Mouse (Mus musculus) MEL (cell line): ENCODE data around the gene Gm11096. TPM values are rescaled to one million over a fixed set of nuclear protein-coding genes. Genes with fewer than 3 reads are reported as not detected.

ENCODE experiments used
- DNase-seq: peaks from one replicate; pipeline ENCODE4 v3.0.0; 2011; ENCODE audit warnings: low read depth, low spot score
- H3K27ac ChIP-seq: 2 replicates; pipeline ENCODE4 v1.5.1; 2012; ENCODE audit warnings: low read depth, mild to moderate bottlenecking, control low read depth, low read length, moderate library complexity; ENCODE audit not compliant: control insufficient read depth
- H3K27me3 ChIP-seq, 2 experiments: fragments of 150-350 bp in 1 of 2; sonication (generic) in 1 of 2; 2 replicates each; pipeline ENCODE4 v1.6.1; 2012; ENCODE audit warnings: low read length in 2 of 2, mild to moderate bottlenecking in 2 of 2, improper control_type of control experiment in 1 of 2, moderate library complexity in 1 of 2; ENCODE audit not compliant: insufficient read depth in 2 of 2, control insufficient read depth in 1 of 2
- H3K36me3 ChIP-seq, 2 experiments: 2 replicates each; pipeline ENCODE4 v1.6.1; 2012 to 2014; ENCODE audit warnings: low read length in 2 of 2, improper control_type of control experiment in 1 of 2, inconsistent platforms in 1 of 2, mild to moderate bottlenecking in 1 of 2; ENCODE audit not compliant: insufficient read depth in 2 of 2, control insufficient read depth in 1 of 2
- H3K4me1 ChIP-seq, 2 experiments: fragments of 150-350 bp in 1 of 2; sonication (generic) in 1 of 2; 2 replicates each; pipeline ENCODE4 v1.6.1; 2012; ENCODE audit warnings: low read length in 2 of 2, improper control_type of control experiment in 1 of 2, mild to moderate bottlenecking in 1 of 2; ENCODE audit not compliant: insufficient read depth in 2 of 2, control insufficient read depth in 1 of 2
- H3K4me3 ChIP-seq, 2 experiments: fragments of 150-350 bp in 1 of 2; sonication (generic) in 1 of 2; 2 replicates each; pipeline ENCODE4 v1.5.1; 2012; ENCODE audit warnings: low read depth in 2 of 2, low read length in 2 of 2, mild to moderate bottlenecking in 2 of 2, moderate library complexity in 2 of 2, control low read depth in 1 of 2, improper control_type of control experiment in 1 of 2; ENCODE audit not compliant: control insufficient read depth in 1 of 2, insufficient read depth in 1 of 2
- H3K79me2 ChIP-seq: 2 replicates; pipeline ENCODE4 v1.6.1; 2012; ENCODE audit warnings: mild to moderate bottlenecking, low read length, moderate library complexity; ENCODE audit not compliant: control insufficient read depth, poor library complexity, insufficient read depth
- H3K9ac ChIP-seq: 2 replicates; pipeline ENCODE4 v1.6.1; 2012; ENCODE audit warnings: low read depth, mild to moderate bottlenecking, control low read depth, low read length, moderate library complexity; ENCODE audit not compliant: control insufficient read depth, poor library complexity, severe bottlenecking
- H3K9me3 ChIP-seq: fragments of 150-350 bp; sonication (generic); replicated peaks from 2 replicates; pipeline ENCODE4 v1.6.1; 2012; ENCODE audit warnings: mild to moderate bottlenecking, low read length, improper control_type of control experiment, moderate library complexity; ENCODE audit not compliant: insufficient read depth
- CHD1 ChIP-seq: IDR thresholded peaks from 2 replicates; pipeline ENCODE4 v1.6.1; 2012; ENCODE audit warnings: low read depth, mild to moderate bottlenecking, inconsistent platforms, low read length, improper control_type of control experiment
- ELF1 ChIP-seq: IDR thresholded peaks from 2 replicates; pipeline ENCODE4 v1.6.1; 2014; ENCODE audit warnings: low read depth, mild to moderate bottlenecking, inconsistent platforms, low read length, improper control_type of control experiment, moderate library complexity
- EP300 ChIP-seq, 2 experiments: IDR thresholded peaks; 2 replicates each; pipeline ENCODE4 v1.6.1; 2011; ENCODE audit warnings: improper control_type of control experiment in 2 of 2, low read length in 2 of 2, low read depth in 1 of 2, mild to moderate bottlenecking in 1 of 2
- GABPA ChIP-seq: IDR thresholded peaks from 2 replicates; pipeline ENCODE4 v1.6.1; 2012; ENCODE audit warnings: low read depth, mild to moderate bottlenecking, inconsistent platforms, low read length, improper control_type of control experiment, moderate library complexity
- HCFC1 ChIP-seq: IDR thresholded peaks from 2 replicates; pipeline ENCODE4 v1.6.1; 2012; ENCODE audit warnings: low read depth, mild to moderate bottlenecking, inconsistent platforms, low read length, improper control_type of control experiment, moderate library complexity
- JUND ChIP-seq: IDR thresholded peaks from 2 replicates; pipeline ENCODE4 v1.6.1; 2011; ENCODE audit warnings: low read depth, mild to moderate bottlenecking, improper control_type of control experiment, low read length
- MAFK ChIP-seq: IDR thresholded peaks from 2 replicates; pipeline ENCODE4 v1.6.1; 2011; ENCODE audit warnings: low read depth, mild to moderate bottlenecking, low read length, improper control_type of control experiment, borderline replicate concordance
- MAX ChIP-seq: IDR thresholded peaks from 2 replicates; pipeline ENCODE4 v1.6.1; 2011; ENCODE audit warnings: low read length, improper control_type of control experiment
- MAZ ChIP-seq: IDR thresholded peaks from 2 replicates; pipeline ENCODE4 v1.6.1; 2012; ENCODE audit warnings: low read depth, mild to moderate bottlenecking, inconsistent platforms, low read length, improper control_type of control experiment
- MXI1 ChIP-seq: IDR thresholded peaks from 2 replicates; pipeline ENCODE4 v1.6.1; 2011; ENCODE audit warnings: mild to moderate bottlenecking, low read depth, low read length, improper control_type of control experiment
- MYB ChIP-seq: IDR thresholded peaks from 2 replicates; pipeline ENCODE4 v1.6.1; 2011; ENCODE audit warnings: mild to moderate bottlenecking, low read depth, low read length, improper control_type of control experiment
- MYC ChIP-seq: IDR thresholded peaks from 2 replicates; pipeline ENCODE4 v1.6.1; 2011; ENCODE audit warnings: low read depth, mild to moderate bottlenecking, low read length, improper control_type of control experiment, moderate library complexity
- NELFE ChIP-seq: IDR thresholded peaks from 2 replicates; pipeline ENCODE4 v1.6.1; 2011; ENCODE audit warnings: low read depth, low read length, improper control_type of control experiment
- NRF1 ChIP-seq: IDR thresholded peaks from 2 replicates; pipeline ENCODE4 v1.6.1; 2014; ENCODE audit warnings: low read depth, mild to moderate bottlenecking, inconsistent platforms, low read length, improper control_type of control experiment, moderate library complexity; ENCODE audit not compliant: poor library complexity, insufficient read depth, severe bottlenecking
- POLR2A ChIP-seq, 2 experiments: IDR thresholded peaks; 2 replicates each; pipeline ENCODE4 v1.6.1; 2011 to 2012; ENCODE audit warnings: low read length in 2 of 2, mild to moderate bottlenecking in 2 of 2, control low read depth in 1 of 2, improper control_type of control experiment in 1 of 2, low read depth in 1 of 2, moderate library complexity in 1 of 2; ENCODE audit not compliant: control insufficient read depth in 1 of 2, insufficient read depth in 1 of 2, poor library complexity in 1 of 2
- RAD21 ChIP-seq: IDR thresholded peaks from 2 replicates; pipeline ENCODE4 v1.6.1; 2011; ENCODE audit warnings: mild to moderate bottlenecking, low read depth, low read length, improper control_type of control experiment
- TAL1 ChIP-seq: IDR thresholded peaks from 2 replicates; pipeline ENCODE4 v1.6.1; 2012; ENCODE audit warnings: mild to moderate bottlenecking, inconsistent platforms, low read length, moderate library complexity, mixed read lengths
- TCF12 ChIP-seq: IDR thresholded peaks from 2 replicates; pipeline ENCODE4 v1.6.1; 2014; ENCODE audit warnings: low read depth, mild to moderate bottlenecking, inconsistent platforms, low read length, improper control_type of control experiment, moderate library complexity
- UBTF ChIP-seq: IDR thresholded peaks from 2 replicates; pipeline ENCODE4 v1.6.1; 2012; ENCODE audit warnings: low read depth, mild to moderate bottlenecking, inconsistent platforms, low read length, improper control_type of control experiment, moderate library complexity, borderline replicate concordance; ENCODE audit not compliant: insufficient read depth
- USF2 ChIP-seq, 2 experiments: IDR thresholded peaks; 2 replicates each; pipeline ENCODE4 v1.6.1; 2011 to 2012; ENCODE audit warnings: improper control_type of control experiment in 2 of 2, low read length in 2 of 2, borderline replicate concordance in 1 of 2, inconsistent platforms in 1 of 2, low read depth in 1 of 2, mild to moderate bottlenecking in 1 of 2; ENCODE audit not compliant: insufficient read depth in 1 of 2
- ZNF384 ChIP-seq: IDR thresholded peaks from 2 replicates; pipeline ENCODE4 v1.6.1; 2012; ENCODE audit warnings: low read depth, mild to moderate bottlenecking, inconsistent platforms, low read length, improper control_type of control experiment
- polyA plus RNA-seq, 2 experiments: library from polyadenylated mRNA; stranded (reverse) in 1 of 2; unstranded in 1 of 2; fragments of >175 nt in 1 of 2; fragments of >200 nt in 1 of 2; gene quantifications; 2 replicates each; pipeline versions ENCODE4 v1.2.1 to v1.2.4; 2012; ENCODE audit warnings: low replicate concordance in 2 of 2, low read depth in 1 of 2; ENCODE audit not compliant: insufficient read length in 2 of 2, insufficient read depth in 1 of 2, missing spikeins in 1 of 2
- total RNA-seq: library from RNA; depleted of rRNA; stranded (reverse); fragments of 300-350 nt; gene quantifications from 2 replicates; pipeline ENCODE4 v1.2.3, GENCODE M21; 2012

The Gm11096 gene
- total and polyA plus RNA-seq, 3 experiments, result not detected

GRCm38 (mm10) chr17:81481843-81482490, 40.4 kb downstream of the Gm11096 start:
- no peak for DNase-seq
- H3K9me3 ChIP-seq, result no peaks in the 10 kb centered on the region
- no peaks in the 10 kb centered on the region for H3K79me2 ChIP-seq
- no peak overlapping the region for H3K27ac ChIP-seq
- no peak overlapping the region for H3K4me3 ChIP-seq
- no peak for TF ChIP-seq MYB
- TF ChIP-seq ELF1, result no peak
- no peak for TF ChIP-seq TCF12
- no peak for TF ChIP-seq CHD1
- TF ChIP-seq MAZ, result no peak
- TF ChIP-seq MXI1, result no peak
- TF ChIP-seq POLR2A (IDR thresholded peaks at IDR 0.05; ENCODE audit: control insufficient read depth in 1 of 2, insufficient read depth in 1 of 2, low read depth in 1 of 2, low read length in 2 of 2, poor library complexity in 1 of 2), result no peak
- TF ChIP-seq USF2 (IDR thresholded peaks at IDR 0.05; ENCODE audit: borderline replicate concordance in 1 of 2, insufficient read depth in 1 of 2, low read depth in 1 of 2, low read length in 2 of 2), result no peak
- TF ChIP-seq NRF1, result no peak
- no peak for TF ChIP-seq JUND
- H3K9ac ChIP-seq, result no peak overlapping the region
- peaks cover 0 to 12% of the 10 kb centered on the region in 2 experiments; a peak in 2 of 4 replicates for H3K36me3 ChIP-seq
- no peaks in the 10 kb centered on the region for H3K27me3 ChIP-seq
- peaks cover 0 to 9% of the 10 kb centered on the region in 2 experiments; a peak in 3 of 4 replicates for H3K4me1 ChIP-seq

GRCm38 (mm10) chr17:81486388-81486787, 44.8 kb downstream of the Gm11096 start:
- Histone ChIP-seq H3K79me2 (no peaks in the 10 kb centered on the region), H3K9ac (no peak overlapping the region), H3K36me3 (peaks cover 0 to 6% of the 10 kb centered on the region in 2 experiments; a peak in 2 of 4 replicates), H3K27me3 (no peaks in the 10 kb centered on the region), H3K4me1 (peaks cover 0 to 4% of the 10 kb centered on the region in 2 experiments; a peak in 3 of 4 replicates), H3K9me3 (no peaks in the 10 kb centered on the region), H3K27ac (no peak overlapping the region), H3K4me3 (no peak overlapping the region)
- no peak for TF ChIP-seq MYB
- no peak for TF ChIP-seq MAFK
- no peak for TF ChIP-seq ZNF384
- no peak for TF ChIP-seq RAD21
- TF ChIP-seq MYC, result no peak
- TF ChIP-seq NRF1, result no peak
- no peak for TF ChIP-seq HCFC1
- no peak for TF ChIP-seq EP300 (IDR thresholded peaks at IDR 0.05; ENCODE audit: low read depth in 1 of 2, low read length in 2 of 2)
- no peak for TF ChIP-seq GABPA
- TF ChIP-seq UBTF, result no peak
- no peak for TF ChIP-seq NELFE
- no peak for TF ChIP-seq CHD1
- TF ChIP-seq TAL1, result no peak
- no peak for TF ChIP-seq MAX
- no peak for DNase-seq
